Mouse (Mus musculus) forebrain, embryonic 12.5 days (tissue): ENCODE measurements at regions not wholly inside any gene's neighbourhood (a gene's known extent, or its start where the extent isn't known, plus 50 kb on each side); places are given as distances from the start of the nearest gene placed in this dataset.

Experiments used
- ATAC-seq: fragments of 200-750 bp; cut with Nextera tagmentation; 2 replicates; pipeline ENCODE4 v1.8.0; 2017; ENCODE audit warnings: moderate TSS enrichment; ENCODE audit not compliant: low FRiP score
- H3K27ac ChIP-seq: fragments of 300-500 bp; sonication (generic); 2 replicates; pipeline ENCODE4 v1.5.1; 2016; ENCODE audit warnings: mild to moderate bottlenecking
- H3K27me3 ChIP-seq: fragments of 300-500 bp; sonication (generic); 2 replicates; pipeline ENCODE4 v1.6.1; 2016; ENCODE audit warnings: mild to moderate bottlenecking
- H3K36me3 ChIP-seq: fragments of 300-500 bp; sonication (generic); replicated peaks from 2 replicates; pipeline ENCODE4 v1.6.1; 2016; ENCODE audit warnings: mild to moderate bottlenecking
- H3K4me1 ChIP-seq: fragments of 300-500 bp; sonication (generic); 2 replicates; pipeline ENCODE4 v1.6.1; 2016
- H3K4me2 ChIP-seq: fragments of 300-500 bp; sonication (generic); 2 replicates; pipeline ENCODE4 v1.6.1; 2016; ENCODE audit warnings: mild to moderate bottlenecking, moderate library complexity
- H3K4me3 ChIP-seq: fragments of 300-500 bp; sonication (generic); replicated peaks from 2 replicates; pipeline ENCODE4 v1.5.1; 2016; ENCODE audit warnings: mild to moderate bottlenecking
- H3K9ac ChIP-seq: fragments of 300-500 bp; sonication (generic); 2 replicates; pipeline ENCODE4 v1.6.1; 2016; ENCODE audit warnings: mild to moderate bottlenecking
- H3K9me3 ChIP-seq: fragments of 300-500 bp; sonication (generic); 2 replicates; pipeline ENCODE4 v1.6.1; 2016
- WGBS: fragments of 180-500 bp; shearing (Covaris S2); methylation state at CpG from one replicate; pipeline ENCODE4 v1.1.7; 2016; 5-methylcytosine and 5-hydroxymethylcytosine counted together

GRCm38 (mm10) chr3:143340032-143340431 is 458.2 kb upstream of the Pkn2 start:
- no peak overlapping the region for H3K9ac ChIP-seq
- no peak for ATAC-seq
- H3K4me1 ChIP-seq = no peaks in the 10 kb centered on the region
- H3K36me3 ChIP-seq = no peaks in the 10 kb centered on the region
- no peaks in the 10 kb centered on the region for H3K27me3 ChIP-seq
- no peak overlapping the region for H3K27ac ChIP-seq
- no peak overlapping the region for H3K4me3 ChIP-seq
- WGBS = 95% methylated on average over 7 of the region's 7 CpGs
- H3K9me3 ChIP-seq = no peaks in the 10 kb centered on the region
- H3K4me2 ChIP-seq = no peak overlapping the region

- Histone ChIP-seq H3K27me3 (no peaks in the 10 kb centered on the region), H3K4me3 (no peak overlapping the region), H3K4me1 (no peaks in the 10 kb centered on the region), H3K27ac (no peak overlapping the region), H3K4me2 (no peak overlapping the region), H3K9ac (no peak overlapping the region), H3K36me3 (no peaks in the 10 kb centered on the region), H3K9me3 (no peaks in the 10 kb centered on the region)
- no peak for ATAC-seq
- 82% methylated on average over 3 of the region's 3 CpGs for WGBS
These were observed 451.5 kb upstream of the Pkn2 start for GRCm38 (mm10) chr3:143333339-143333738.

- H3K36me3 ChIP-seq = no peaks in the 10 kb centered on the region
- no peak for ATAC-seq
- no peak overlapping the region for H3K4me3 ChIP-seq
- no peaks in the 10 kb centered on the region for H3K9me3 ChIP-seq
- H3K4me1 ChIP-seq = no peaks in the 10 kb centered on the region
- H3K27me3 ChIP-seq = no peaks in the 10 kb centered on the region
- no peak overlapping the region for H3K9ac ChIP-seq
- H3K4me2 ChIP-seq = no peak overlapping the region
- H3K27ac ChIP-seq = no peak overlapping the region
These were observed 446.7 kb upstream of the Pkn2 start for GRCm38 (mm10) chr3:143328521-143328920.

GRCm38 (mm10) chr3:143327652-143328051 is 445.8 kb upstream of the Pkn2 start:
- no peak overlapping the region for H3K4me3 ChIP-seq
- no peaks in the 10 kb centered on the region for H3K27me3 ChIP-seq
- ATAC-seq = no peak
- no peaks in the 10 kb centered on the region for H3K9me3 ChIP-seq
- no peak overlapping the region for H3K9ac ChIP-seq
- no peak overlapping the region for H3K27ac ChIP-seq
- H3K36me3 ChIP-seq = no peaks in the 10 kb centered on the region
- no peaks in the 10 kb centered on the region for H3K4me1 ChIP-seq
- WGBS = 81% methylated on average over 4 of the region's 4 CpGs
- H3K4me2 ChIP-seq = no peak overlapping the region

- no peak overlapping the region for H3K27ac ChIP-seq
- H3K9me3 ChIP-seq = no peaks in the 10 kb centered on the region
- H3K4me2 ChIP-seq = no peak overlapping the region
- no peaks in the 10 kb centered on the region for H3K36me3 ChIP-seq
- H3K4me3 ChIP-seq = no peak overlapping the region
- WGBS = 76% methylated on average over 7 of the region's 7 CpGs
- H3K9ac ChIP-seq = no peak overlapping the region
- ATAC-seq = no peak
- no peaks in the 10 kb centered on the region for H3K4me1 ChIP-seq
- no peaks in the 10 kb centered on the region for H3K27me3 ChIP-seq
These were observed 434.7 kb upstream of the Pkn2 start for GRCm38 (mm10) chr3:143316457-143316856.

GRCm38 (mm10) chr3:143291793-143292192 is 410.0 kb upstream of the Pkn2 start:
- Histone ChIP-seq H3K4me2 (no peak overlapping the region), H3K9me3 (no peaks in the 10 kb centered on the region), H3K27me3 (no peaks in the 10 kb centered on the region), H3K27ac (no peak overlapping the region), H3K36me3 (no peaks in the 10 kb centered on the region), H3K4me3 (no peak overlapping the region), H3K9ac (no peak overlapping the region), H3K4me1 (no peaks in the 10 kb centered on the region)
- no peak for ATAC-seq
- WGBS = 89% methylated on average over 4 of the region's 4 CpGs

GRCm38 (mm10) chr3:143264132-143264531 is 382.3 kb upstream of the Pkn2 start:
- 87% methylated on average over 6 of the region's 6 CpGs for WGBS
- ATAC-seq = no peak
- no peaks in the 10 kb centered on the region for H3K27me3 ChIP-seq
- no peak overlapping the region for H3K27ac ChIP-seq
- no peaks in the 10 kb centered on the region for H3K9me3 ChIP-seq
- no peak overlapping the region for H3K9ac ChIP-seq
- H3K4me1 ChIP-seq = no peaks in the 10 kb centered on the region
- no peak overlapping the region for H3K4me2 ChIP-seq
- no peaks in the 10 kb centered on the region for H3K36me3 ChIP-seq
- H3K4me3 ChIP-seq = no peak overlapping the region

- WGBS = 95% methylated on average over 1 of the region's 1 CpGs
- no peak for ATAC-seq
- Histone ChIP-seq H3K36me3 (no peaks in the 10 kb centered on the region), H3K9me3 (no peaks in the 10 kb centered on the region), H3K4me3 (no peak overlapping the region), H3K9ac (no peak overlapping the region), H3K27me3 (no peaks in the 10 kb centered on the region), H3K4me1 (no peaks in the 10 kb centered on the region), H3K27ac (no peak overlapping the region), H3K4me2 (no peak overlapping the region)
These were observed 370.8 kb upstream of the Pkn2 start for GRCm38 (mm10) chr3:143252643-143253042.

- Histone ChIP-seq H3K4me3 (no peak overlapping the region), H3K27ac (no peak overlapping the region), H3K4me1 (no peaks in the 10 kb centered on the region), H3K27me3 (no peaks in the 10 kb centered on the region), H3K4me2 (no peak overlapping the region), H3K9me3 (no peaks in the 10 kb centered on the region), H3K9ac (no peak overlapping the region), H3K36me3 (no peaks in the 10 kb centered on the region)
- ATAC-seq = no peak
- 83% methylated on average over 2 of the region's 2 CpGs for WGBS
These were observed 370.2 kb upstream of the Pkn2 start for GRCm38 (mm10) chr3:143252008-143252407.

GRCm38 (mm10) chr3:143242691-143243090 is 360.9 kb upstream of the Pkn2 start:
- Histone ChIP-seq H3K36me3 (no peaks in the 10 kb centered on the region), H3K9ac (no peak overlapping the region), H3K27ac (no peak overlapping the region), H3K4me1 (no peaks in the 10 kb centered on the region; the same call in 1 of the 2 replicates), H3K4me2 (no peak overlapping the region), H3K27me3 (no peaks in the 10 kb centered on the region), H3K4me3 (no peak overlapping the region), H3K9me3 (no peaks in the 10 kb centered on the region)
- no peak for ATAC-seq
- 47% methylated on average over 4 of the region's 4 CpGs for WGBS

- no peak overlapping the region for H3K4me2 ChIP-seq
- no peaks in the 10 kb centered on the region for H3K36me3 ChIP-seq
- no peak overlapping the region for H3K4me3 ChIP-seq
- ATAC-seq = no peak
- H3K9me3 ChIP-seq = no peaks in the 10 kb centered on the region
- no peaks in the 10 kb centered on the region for H3K27me3 ChIP-seq
- 80% methylated on average over 7 of the region's 7 CpGs for WGBS
- no peak overlapping the region for H3K27ac ChIP-seq
- no peak overlapping the region for H3K9ac ChIP-seq
- H3K4me1 ChIP-seq = no peaks in the 10 kb centered on the region; the same call in 1 of the 2 replicates
These were observed 359.0 kb upstream of the Pkn2 start for GRCm38 (mm10) chr3:143240545-143241383.

- Histone ChIP-seq H3K27me3 (no peaks in the 10 kb centered on the region), H3K4me3 (no peak overlapping the region), H3K4me1 (no peaks in the 10 kb centered on the region; the same call in 1 of the 2 replicates), H3K9me3 (no peaks in the 10 kb centered on the region), H3K9ac (no peak overlapping the region), H3K4me2 (no peak overlapping the region), H3K27ac (no peak overlapping the region), H3K36me3 (no peaks in the 10 kb centered on the region)
- 82% methylated on average over 6 of the region's 6 CpGs for WGBS
- no peak for ATAC-seq
These were observed 356.7 kb upstream of the Pkn2 start for GRCm38 (mm10) chr3:143238546-143238945.

- WGBS = 83% methylated on average over 6 of the region's 6 CpGs
- 0 out of 2 replicates have a peak, but pooled peaks cover 3% of the 10 kb centered on the region for H3K27me3 ChIP-seq
These were observed 342.4 kb upstream of the Pkn2 start for GRCm38 (mm10) chr3:143223999-143224729.

More at GRCm38 (mm10) chr3:143223999-143224729, 342.4 kb upstream of the Pkn2 start:
- Histone ChIP-seq H3K36me3 (no peaks in the 10 kb centered on the region), H3K4me2 (no peak overlapping the region), H3K4me3 (no peak overlapping the region), H3K9me3 (no peaks in the 10 kb centered on the region), H3K9ac (no peak overlapping the region), H3K4me1 (no peaks in the 10 kb centered on the region), H3K27ac (no peak overlapping the region)
- no peak for ATAC-seq
